Comparison of ENCODE assay signal across 10 mouse cellular contexts in genomic region chr2:166152734-166153398, GRCm38 (mm10). TPM values are rescaled to one million over a fixed set of nuclear protein-coding genes. Genes with fewer than 3 reads are reported as not detected.
DNase-seq lines count a peak whose midpoint lies in the region; ATAC-seq and TF ChIP-seq lines count a peak whose summit lies in the region.
"Had no signal": no experiment of that assay in that cellular context is flagged by ENCODE, and none has a peak within 500 bp of the region (broad histone marks: within the 10 kb centered on the region; RNA-seq: fewer than 3 reads in every experiment).

No protein-coding gene starts in this region.

- TF ChIP-seq EP300 in liver, postnatal 0 days (IDR thresholded peaks at IDR 0.05; ENCODE audit: low read depth), result no peak

- H3K9me3 ChIP-seq in liver, embryonic 11.5 days (ENCODE audit: control insufficient read depth, low read length), result no peaks in the 10 kb centered on the region
- H3K9me3 ChIP-seq in liver, postnatal 0 days (ENCODE audit: low read length), result no peaks in the 10 kb centered on the region
- H3K9me3 ChIP-seq in forebrain, embryonic 10.5 days, result no peaks in the 10 kb centered on the region
- H3K9me3 ChIP-seq in intestine, embryonic 15.5 days, result no peaks in the 10 kb centered on the region
- H3K9me3 ChIP-seq in neural tube, embryonic 15.5 days (replicated peaks), result no peaks in the 10 kb centered on the region

- peaks cover 50% of the 10 kb centered on the region for H3K27me3 ChIP-seq in liver, embryonic 11.5 days (replicated peaks; ENCODE audit: control insufficient read depth, insufficient read depth, low read length)
- peaks cover 40% of the 10 kb centered on the region for H3K27me3 ChIP-seq in liver, postnatal 0 days (ENCODE audit: insufficient read depth, low read length)
- H3K27me3 ChIP-seq in forebrain, embryonic 10.5 days (ENCODE audit: poor library complexity, severe bottlenecking), result peaks cover 39% of the 10 kb centered on the region
- H3K27me3 ChIP-seq in intestine, embryonic 15.5 days (replicated peaks), result no peaks in the 10 kb centered on the region
- H3K27me3 ChIP-seq in neural tube, embryonic 15.5 days (replicated peaks), result peaks cover 14% of the 10 kb centered on the region; the same call in 1 of the 2 replicates

- no peak for ATAC-seq in liver, embryonic 11.5 days (replicated peaks; ENCODE audit: low FRiP score)
- no peak for ATAC-seq in liver, postnatal 0 days
- ATAC-seq in intestine, embryonic 15.5 days, result peak; percentile 32
- no peak for ATAC-seq in neural tube, embryonic 15.5 days (ENCODE audit: low FRiP score)

- no peak for TF ChIP-seq CTCF in liver, postnatal 0 days (IDR thresholded peaks at IDR 0.05; ENCODE audit: low read depth)

- no peak overlapping the region for H3K27ac ChIP-seq in liver, embryonic 11.5 days (ENCODE audit: low read depth, low read length)
- H3K27ac ChIP-seq in liver, postnatal 0 days (ENCODE audit: low read depth), result no peak overlapping the region
- H3K27ac ChIP-seq in forebrain, embryonic 10.5 days, result peak overlapping the region; percentile 97
- H3K27ac ChIP-seq in intestine, embryonic 15.5 days, result peak overlapping the region; percentile 94
- H3K27ac ChIP-seq in neural tube, embryonic 15.5 days (replicated peaks), result 0 out of 2 replicates have a peak overlapping the region, but pooled peaks have one; percentile 67

- H3K4me3 ChIP-seq in liver, embryonic 11.5 days (ENCODE audit: low read depth, low read length), result no peak overlapping the region
- H3K4me3 ChIP-seq in liver, postnatal 0 days (ENCODE audit: low read depth, low read length), result no peak overlapping the region
- peak overlapping the region; percentile 90 for H3K4me3 ChIP-seq in forebrain, embryonic 10.5 days
- peak overlapping the region; percentile 82 for H3K4me3 ChIP-seq in intestine, embryonic 15.5 days (replicated peaks)
- H3K4me3 ChIP-seq in neural tube, embryonic 15.5 days (replicated peaks), result peak overlapping the region; percentile 60

- peak overlapping the region; percentile 73 for H3K4me2 ChIP-seq in liver, embryonic 11.5 days
- no peak overlapping the region for H3K4me2 ChIP-seq in liver, postnatal 0 days (ENCODE audit: low read depth, low read length)
- H3K4me2 ChIP-seq in intestine, embryonic 15.5 days (replicated peaks), result peak overlapping the region; percentile 95
- H3K4me2 ChIP-seq in neural tube, embryonic 15.5 days, result peak overlapping the region; percentile 95

- no peak overlapping the region for H3K9ac ChIP-seq in liver, embryonic 11.5 days (ENCODE audit: low read depth, low read length)
- no peak overlapping the region for H3K9ac ChIP-seq in liver, postnatal 0 days (replicated peaks)
- H3K9ac ChIP-seq in intestine, embryonic 15.5 days, result 0 out of 2 replicates have a peak overlapping the region, but pooled peaks have one; percentile 5
- H3K9ac ChIP-seq in neural tube, embryonic 15.5 days (replicated peaks), result 0 out of 2 replicates have a peak overlapping the region, but pooled peaks have one; percentile 11

- no peak for DNase-seq in liver, embryonic 11.5 days (ENCODE audit: low spot score)
- DNase-seq in liver, postnatal 0 days, result no peak
- no peak for DNase-seq in forebrain, embryonic 10.5 days (ENCODE audit: extremely low spot score, low spot score)
- DNase-seq in left cerebral cortex, adult 9 months (ENCODE audit: low spot score in 2 of 2), result no peak
- DNase-seq in adrenal gland, adult 18-20 months (ENCODE audit: low spot score in 2 of 2), result no peak
- DNase-seq in frontal cortex, postnatal 14 days (ENCODE audit: low spot score in 2 of 2), result no peak
- DNase-seq: layer of hippocampus, adult 9-11 months; thymus, adult 2 months had no signal

- H3K36me3 ChIP-seq in liver, embryonic 11.5 days (ENCODE audit: control insufficient read depth, insufficient read depth, low read length), result no peaks in the 10 kb centered on the region
- no peaks in the 10 kb centered on the region for H3K36me3 ChIP-seq in liver, postnatal 0 days (replicated peaks; ENCODE audit: insufficient read depth, low read length)
- H3K36me3 ChIP-seq in forebrain, embryonic 10.5 days (replicated peaks), result peaks cover 17% of the 10 kb centered on the region
- no peaks in the 10 kb centered on the region for H3K36me3 ChIP-seq in intestine, embryonic 15.5 days
- no peaks in the 10 kb centered on the region for H3K36me3 ChIP-seq in neural tube, embryonic 15.5 days

- peaks cover 3% of the 10 kb centered on the region; the same call in 1 of the 2 replicates for H3K4me1 ChIP-seq in liver, embryonic 11.5 days (replicated peaks; ENCODE audit: control insufficient read depth, insufficient read depth, low read length)
- H3K4me1 ChIP-seq in liver, postnatal 0 days (ENCODE audit: insufficient read depth), result peaks cover 14% of the 10 kb centered on the region
- peaks cover 94% of the 10 kb centered on the region for H3K4me1 ChIP-seq in forebrain, embryonic 10.5 days
- H3K4me1 ChIP-seq in intestine, embryonic 15.5 days (replicated peaks), result peaks cover 69% of the 10 kb centered on the region
- peaks cover 72% of the 10 kb centered on the region for H3K4me1 ChIP-seq in neural tube, embryonic 15.5 days

- WGBS in liver, embryonic 11.5 days, result 45% methylated on average over 11 of the region's 11 CpGs
- WGBS in liver, postnatal 0 days (ENCODE audit: insufficient replicate concordance), result 44% methylated on average over 11 of the region's 11 CpGs
- WGBS in forebrain, embryonic 10.5 days, result 54% methylated on average over 11 of the region's 11 CpGs
- WGBS in intestine, embryonic 15.5 days, result 56% methylated on average over 11 of the region's 11 CpGs
- 60% methylated on average over 11 of the region's 11 CpGs for WGBS in neural tube, embryonic 15.5 days

RNA-seq across cellular contexts. Expression of gene Sulf2, which starts 2.6 kb away (rescaled TPM):
- 30.3 and 32.4 TPM in 2 replicates for polyA plus RNA-seq in liver, embryonic 11.5 days (2014; fragmentation: Nextera tagmentation; extraction: Ambion mirVana)
- 1.6 and 1.8 TPM in 2 replicates for polyA plus RNA-seq in liver, postnatal 0 days (2015; fragmentation: Nextera tagmentation; extraction: Ambion mirVana)
- polyA plus RNA-seq in forebrain, embryonic 10.5 days (2016; fragmentation: Nextera tagmentation; extraction: Ambion mirVana), result 71.1 and 73.6 TPM in 2 replicates
- polyA plus RNA-seq in intestine, embryonic 15.5 days (2015; fragmentation: Nextera tagmentation; extraction: Ambion mirVana), result 100 and 106 TPM in 2 replicates
- polyA plus RNA-seq in neural tube, embryonic 15.5 days (2015; fragmentation: Nextera tagmentation; extraction: Ambion mirVana), result 118 and 123 TPM in 2 replicates
- 100 to 1,000 TPM in 1 of 2 experiments, 10 to 100 TPM in 1; 50.8 to 108 TPM for total RNA-seq in adrenal gland, adult 18-20 months (2021)

Comparison
In these comparisons a context has a peak if more than half of its experiments do, and no peak if none do; other contexts are left out.
1. RNA of gene Sulf2, which starts 2.6 kb away (polyA plus RNA-seq): 118 to 123 TPM in neural tube, embryonic 15.5 days, 100 to 106 TPM in intestine, embryonic 15.5 days, 71.1 to 73.6 TPM in forebrain, embryonic 10.5 days and 30.3 to 32.4 TPM in liver, embryonic 11.5 days; 1.6 to 1.8 TPM in liver, postnatal 0 days; every median in the first group is over 10 times any median in the second.
2. H3K27ac ChIP-seq: peak in forebrain, embryonic 10.5 days (single experiment), intestine, embryonic 15.5 days (single experiment) and neural tube, embryonic 15.5 days (single experiment); none in liver, embryonic 11.5 days (single experiment) and liver, postnatal 0 days (single experiment).
3. H3K4me3 ChIP-seq: peak in forebrain, embryonic 10.5 days (single experiment), intestine, embryonic 15.5 days (single experiment) and neural tube, embryonic 15.5 days (single experiment); none in liver, embryonic 11.5 days (single experiment) and liver, postnatal 0 days (single experiment).
4. H3K9ac ChIP-seq: peak in intestine, embryonic 15.5 days (single experiment) and neural tube, embryonic 15.5 days (single experiment); none in liver, embryonic 11.5 days (single experiment) and liver, postnatal 0 days (single experiment).